Mouse (Mus musculus): ENCODE results near the gene Cd164. TPM values are rescaled to one million over a fixed set of nuclear protein-coding genes. Genes with fewer than 3 reads are reported as not detected.

Cd164 gene
- total RNA-seq (2017): 137 and 155 TPM in 2 replicates

- ATAC-seq (ENCODE audit: extremely low read depth, insufficient number of reproducible peaks, low FRiP score, poor library complexity, severe bottlenecking): peak; percentile 66
These were observed at the start of gene Cd164 for GRCm38 (mm10) chr10:41518981-41519618. Gene Cd164, plus strand, starts transcription at chr10:41519414.

DNA sequence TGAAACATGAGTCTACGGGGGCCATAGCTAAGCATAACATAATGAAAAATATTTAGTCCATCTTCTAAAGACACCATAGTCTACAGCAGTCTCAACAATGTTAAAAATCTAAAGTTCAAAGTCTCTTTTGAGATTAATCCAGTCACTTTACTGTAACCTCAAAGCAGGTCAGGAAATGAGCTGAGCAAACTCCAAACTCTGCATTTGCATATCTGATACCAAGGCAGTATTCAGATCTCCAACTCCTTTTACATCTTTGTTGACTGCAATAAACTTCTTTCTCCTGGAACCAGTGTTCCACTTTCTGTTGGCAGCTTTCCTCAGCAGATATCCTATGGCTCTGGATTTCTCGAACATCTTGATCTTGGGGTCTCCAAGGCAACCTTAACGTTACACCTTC is 48.5 kb upstream of the Cd164 start:
- ATAC-seq (ENCODE audit: extremely low read depth, insufficient number of reproducible peaks, low FRiP score, poor library complexity, severe bottlenecking): no peak

DNA sequence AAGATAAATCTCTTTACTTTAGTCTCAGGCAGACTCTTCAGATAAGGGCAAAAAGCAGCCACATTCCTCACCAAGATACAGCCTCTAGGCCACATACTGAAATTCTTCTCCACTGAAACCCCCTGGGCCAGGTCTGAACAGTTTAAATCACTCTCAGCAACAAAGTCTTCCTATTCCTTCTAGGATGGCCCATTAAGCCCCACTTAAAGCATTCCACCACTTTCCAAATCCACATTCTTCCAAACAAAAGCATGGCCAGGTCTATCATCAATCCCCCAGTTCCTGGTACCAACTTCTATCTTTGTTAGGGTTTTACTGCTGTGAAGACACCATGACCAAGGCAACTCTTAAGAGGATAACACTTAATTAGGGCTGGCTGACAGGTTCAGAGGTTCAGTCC is 46.7 kb upstream of the Cd164 start:
- ATAC-seq (ENCODE audit: extremely low read depth, insufficient number of reproducible peaks, low FRiP score, poor library complexity, severe bottlenecking): no peak

GRCm38 (mm10) chr10:41472962-41473481 is 46.2 kb upstream of the Cd164 start:
- ATAC-seq (ENCODE audit: extremely low read depth, insufficient number of reproducible peaks, low FRiP score, poor library complexity, severe bottlenecking): no peak

GRCm38 (mm10) chr10:41473782-41474468 is 45.3 kb upstream of the Cd164 start:
- ATAC-seq (ENCODE audit: extremely low read depth, insufficient number of reproducible peaks, low FRiP score, poor library complexity, severe bottlenecking): peak; percentile 58

DNA sequence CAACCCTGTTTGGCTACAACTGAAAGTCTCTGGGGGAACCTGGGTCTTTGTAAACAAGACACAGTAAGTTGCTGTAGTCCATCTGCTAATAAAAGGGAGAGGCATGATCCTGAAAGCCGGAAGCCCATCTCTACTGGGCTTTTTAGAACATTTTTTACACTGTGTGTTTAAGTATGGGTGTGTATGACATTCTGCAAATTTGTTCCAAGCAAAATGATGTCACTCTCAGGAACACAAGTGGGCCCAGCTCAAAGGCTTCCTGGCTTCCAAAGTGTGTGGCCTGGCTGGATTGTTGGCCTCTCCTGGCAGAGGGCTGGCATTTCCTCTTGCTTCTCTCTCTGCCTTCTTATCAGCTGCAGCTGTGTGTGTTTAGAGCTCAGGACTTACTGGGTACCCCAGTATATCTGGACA is 44.2 kb upstream of the Cd164 start:
- no peak for ATAC-seq (ENCODE audit: extremely low read depth, insufficient number of reproducible peaks, low FRiP score, poor library complexity, severe bottlenecking)

GRCm38 (mm10) chr10:41476171-41477017 is 42.8 kb upstream of the Cd164 start, which contains the start of gene Mical1:
Gene Mical1, plus strand, starts transcription at chr10:41476314.
- peak; percentile 42 for ATAC-seq (ENCODE audit: extremely low read depth, insufficient number of reproducible peaks, low FRiP score, poor library complexity, severe bottlenecking)

- ATAC-seq (ENCODE audit: extremely low read depth, insufficient number of reproducible peaks, low FRiP score, poor library complexity, severe bottlenecking): no peak
These were observed 42.3 kb upstream of the Cd164 start for GRCm38 (mm10) chr10:41477018-41477277.

GRCm38 (mm10) chr10:41477278-41478181 is 41.7 kb upstream of the Cd164 start:
- peak; percentile 55 for ATAC-seq (ENCODE audit: extremely low read depth, insufficient number of reproducible peaks, low FRiP score, poor library complexity, severe bottlenecking)

GRCm38 (mm10) chr10:41479961-41480360 is 39.3 kb upstream of the Cd164 start:
- no peak for ATAC-seq (ENCODE audit: extremely low read depth, insufficient number of reproducible peaks, low FRiP score, poor library complexity, severe bottlenecking)

DNA sequence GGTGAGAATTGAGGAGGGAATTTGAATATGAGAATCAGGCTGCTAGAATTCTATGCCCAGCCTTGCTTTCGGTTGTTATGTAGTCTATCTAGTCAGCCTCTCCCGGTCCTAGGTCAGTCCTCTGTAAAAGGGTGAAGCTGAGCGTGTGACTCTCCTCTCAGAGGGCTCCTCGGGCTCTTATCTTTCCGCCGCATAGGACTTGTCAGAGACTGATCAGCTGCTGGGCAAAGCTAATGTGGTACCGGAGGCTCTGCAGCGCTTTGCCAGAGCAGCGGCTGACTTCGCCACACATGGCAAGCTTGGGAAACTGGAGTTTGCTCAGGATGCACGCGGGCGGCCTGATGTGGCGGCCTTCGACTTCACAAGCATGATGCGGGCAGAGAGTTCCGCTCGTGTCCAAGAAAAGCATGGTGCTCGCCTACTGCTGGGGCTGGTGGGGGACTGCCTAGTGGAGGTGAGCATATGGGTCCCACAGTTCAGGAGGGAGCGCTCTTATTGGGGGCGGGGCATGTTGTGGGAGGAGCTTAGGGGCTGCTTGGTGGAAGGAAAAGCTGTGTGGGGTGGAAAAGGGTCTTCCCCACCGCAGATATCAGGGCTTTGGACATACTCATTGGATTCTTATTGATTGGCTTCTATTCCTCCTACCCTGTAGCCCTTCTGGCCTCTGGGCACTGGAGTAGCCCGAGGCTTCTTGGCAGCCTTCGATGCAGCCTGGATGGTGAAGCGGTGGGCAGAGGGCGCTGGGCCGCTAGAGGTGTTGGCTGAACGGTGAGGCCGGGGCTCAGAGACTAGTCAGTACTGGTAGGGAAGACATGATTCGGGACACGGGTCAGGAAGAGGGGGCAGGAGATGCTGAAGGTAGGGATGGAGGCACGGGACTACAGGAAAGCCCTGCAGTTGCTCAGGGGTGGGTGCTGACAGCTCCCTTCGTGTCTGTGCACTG is 38.0 kb upstream of the Cd164 start:
- ATAC-seq (ENCODE audit: extremely low read depth, insufficient number of reproducible peaks, low FRiP score, poor library complexity, severe bottlenecking): no peak

DNA sequence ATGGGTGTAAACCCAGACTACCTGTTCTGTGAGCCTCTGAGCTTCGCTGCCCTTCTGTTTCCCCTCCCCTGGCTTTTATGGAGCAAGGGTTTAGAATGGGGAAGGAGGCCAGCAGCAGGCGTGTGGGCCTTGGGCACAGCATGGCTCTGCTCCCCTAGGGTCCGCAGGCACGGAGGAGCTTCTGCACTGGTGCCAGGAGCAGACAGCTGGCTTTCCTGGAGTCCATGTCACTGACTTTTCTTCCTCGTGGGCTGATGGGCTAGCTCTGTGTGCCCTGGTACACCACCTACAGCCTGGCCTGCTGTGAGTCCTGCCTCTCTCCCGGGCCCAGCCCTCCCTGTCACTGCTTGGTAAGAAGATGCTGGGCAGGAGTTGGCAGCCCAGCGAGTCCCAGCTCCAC is 36.8 kb upstream of the Cd164 start:
- no peak for ATAC-seq (ENCODE audit: extremely low read depth, insufficient number of reproducible peaks, low FRiP score, poor library complexity, severe bottlenecking)

DNA sequence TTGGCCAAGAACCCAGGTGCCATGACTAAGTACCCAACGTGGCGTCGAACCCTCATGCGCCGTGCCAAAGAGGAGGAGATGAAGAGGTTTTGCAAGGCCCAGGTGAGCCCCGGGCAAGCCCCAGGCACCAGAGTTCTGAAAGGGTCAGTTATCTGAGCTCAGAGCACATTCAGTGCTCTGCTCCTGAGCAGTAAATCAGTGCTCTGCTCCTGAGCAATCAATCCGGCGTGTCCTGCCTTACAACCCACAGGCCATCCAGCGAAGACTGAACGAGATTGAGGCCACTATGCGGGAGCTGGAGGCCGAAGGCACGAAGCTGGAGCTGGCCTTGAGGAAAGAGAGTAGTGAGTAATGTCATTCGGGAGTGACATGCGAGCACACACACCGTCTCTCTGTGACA is 33.4 kb upstream of the Cd164 start:
- ATAC-seq (ENCODE audit: extremely low read depth, insufficient number of reproducible peaks, low FRiP score, poor library complexity, severe bottlenecking): no peak

DNA sequence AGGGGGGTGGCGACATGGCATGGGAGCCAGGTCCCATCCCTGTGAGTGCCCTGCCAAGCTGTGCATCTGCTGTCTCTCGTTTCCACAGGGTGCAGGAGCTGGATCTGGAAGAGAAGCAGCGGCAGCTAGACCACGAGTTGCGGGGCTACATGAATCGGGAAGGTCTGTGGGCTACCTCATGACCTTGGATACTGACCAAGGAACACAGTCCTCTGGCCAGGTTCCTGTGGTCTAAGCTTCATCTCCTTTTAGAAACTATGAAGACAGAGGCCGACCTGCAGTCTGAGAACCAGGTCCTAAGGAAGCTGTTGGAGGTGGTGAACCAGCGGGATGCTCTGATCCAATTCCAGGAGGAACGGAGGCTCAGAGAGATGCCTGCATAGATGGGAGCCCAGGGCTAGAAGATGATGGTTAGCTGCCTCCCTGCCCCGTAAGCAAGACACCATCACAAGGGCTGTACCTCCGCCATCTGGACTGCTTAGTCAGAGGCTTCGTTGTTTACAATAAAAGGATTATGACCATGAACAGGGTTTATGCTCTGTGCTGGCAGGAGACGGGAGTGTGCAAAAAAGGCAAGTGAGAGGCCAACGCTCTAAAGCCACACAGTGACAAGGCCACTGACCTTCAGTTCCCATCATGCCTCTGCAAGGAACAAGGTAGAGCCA is 32.6 kb upstream of the Cd164 start:
- ATAC-seq (ENCODE audit: extremely low read depth, insufficient number of reproducible peaks, low FRiP score, poor library complexity, severe bottlenecking): no peak

DNA sequence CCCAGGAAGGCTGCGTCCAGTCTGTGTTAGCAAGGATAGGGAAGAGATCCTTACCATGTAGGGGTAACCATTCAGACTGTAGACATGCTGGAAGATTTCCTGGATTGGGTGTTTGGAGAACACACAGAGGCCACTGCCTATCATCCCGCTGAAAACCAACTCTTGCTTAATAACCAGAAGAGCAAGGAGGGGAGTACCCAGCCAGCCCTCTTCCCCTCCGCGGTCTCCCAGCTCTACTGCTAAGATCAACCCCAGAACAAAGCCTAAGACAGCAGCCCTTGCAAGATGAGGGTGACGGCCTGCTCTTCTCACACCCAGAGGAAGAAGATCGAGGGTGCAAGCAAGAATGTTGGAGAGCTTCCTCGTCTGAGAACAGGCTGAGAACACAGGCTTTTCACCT is 30.3 kb upstream of the Cd164 start:
- ATAC-seq (ENCODE audit: extremely low read depth, insufficient number of reproducible peaks, low FRiP score, poor library complexity, severe bottlenecking): no peak

DNA sequence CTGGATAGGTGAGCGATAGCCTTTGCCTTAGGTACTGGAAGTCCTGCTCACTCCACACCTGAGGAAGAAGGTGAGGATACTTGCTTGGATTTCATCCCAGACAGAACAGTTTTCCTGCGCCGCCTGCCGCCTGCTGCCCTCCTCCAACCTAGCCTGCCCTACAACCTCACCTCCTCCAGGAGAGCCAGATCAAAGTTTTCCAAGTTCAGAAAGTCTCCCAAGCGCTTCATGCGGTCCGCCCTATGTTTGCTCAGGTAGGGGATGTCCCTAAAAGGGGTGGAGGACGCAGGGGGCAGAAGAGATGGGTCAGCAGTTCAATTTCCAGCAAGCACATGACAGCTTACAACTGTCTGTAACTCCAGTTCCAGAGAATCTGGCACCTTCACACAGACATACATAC is 29.9 kb upstream of the Cd164 start:
- no peak for ATAC-seq (ENCODE audit: extremely low read depth, insufficient number of reproducible peaks, low FRiP score, poor library complexity, severe bottlenecking)

GRCm38 (mm10) chr10:41489708-41490517 is 29.3 kb upstream of the Cd164 start, which contains the start of the genes Smpd2 and Ppil6:
Gene Smpd2, minus strand, starts transcription at chr10:41490369.
Gene Ppil6, plus strand, starts transcription at chr10:41490439.
- ATAC-seq (ENCODE audit: extremely low read depth, insufficient number of reproducible peaks, low FRiP score, poor library complexity, severe bottlenecking): peak; percentile 93
